Mouse (Mus musculus): ENCODE results near the gene Cd59a. TPM values are rescaled to one million over a fixed set of nuclear protein-coding genes. Genes with fewer than 3 reads are reported as not detected.
"Not testable (repeated sequence)": the region's sequence is repeated elsewhere in the genome, so short reads cannot be mapped to it uniquely, and the experiment has no call there.

The Cd59a gene
- total RNA-seq, 2 experiments from 2014 or later = 22.1 to 23.6 TPM

- intact Hi-C loops (cut with DNase I; ENCODE audit: low total_unique reads) = no loop called here
- no peak for DNase-seq
These were observed 3.6 kb downstream of the Cd59a start for GRCm38 (mm10) chr2:104099231-104099585.

- intact Hi-C loops (cut with DNase I; ENCODE audit: low total_unique reads) = no loop called here
- no peak for DNase-seq
These were observed 4.3 kb downstream of the Cd59a start for GRCm38 (mm10) chr2:104099946-104100345.

DNA sequence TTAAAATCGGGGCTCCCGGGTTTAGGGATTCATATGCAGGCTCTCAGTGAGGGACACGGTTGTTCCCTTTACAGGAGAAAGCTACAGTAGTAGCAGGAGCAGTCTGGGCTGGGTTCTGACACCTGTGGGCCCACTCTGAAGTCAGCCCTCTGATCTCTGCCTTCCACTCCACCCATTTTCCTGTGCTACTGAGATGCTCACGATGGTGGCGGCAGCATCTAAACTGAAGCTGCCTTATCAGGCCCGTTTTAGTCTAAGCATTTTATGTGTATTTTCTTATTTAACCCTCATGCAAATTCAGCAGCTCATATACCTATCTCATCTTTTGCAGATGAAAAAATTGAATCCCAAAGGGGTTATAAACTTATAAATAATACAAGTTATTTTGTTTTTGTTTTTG lies 9.2 kb downstream of the Cd59a start:
- no peak for DNase-seq
- intact Hi-C loops (cut with DNase I; ENCODE audit: low total_unique reads) = no loop called here

DNA sequence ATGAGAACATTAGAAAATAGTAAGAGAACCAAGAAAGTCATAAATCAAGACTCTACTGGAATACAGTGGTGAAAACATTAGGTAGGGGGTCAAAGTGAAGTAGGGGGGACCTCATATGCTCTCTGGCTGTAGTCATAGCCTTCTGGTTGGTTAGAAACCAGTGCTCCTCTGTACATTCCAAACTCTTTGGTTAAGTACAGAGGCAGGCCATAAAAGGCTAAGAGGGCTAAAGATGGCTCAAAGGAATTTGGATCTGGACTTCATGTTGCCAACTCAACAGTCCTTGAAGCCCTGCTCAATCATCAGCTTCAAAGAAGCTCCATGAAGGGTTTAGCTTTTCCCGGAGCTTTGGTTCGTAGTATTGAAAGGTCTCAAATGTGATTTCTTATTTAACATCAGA lies 13.4 kb downstream of the Cd59a start:
- intact Hi-C loops (cut with DNase I; ENCODE audit: low total_unique reads); DNase-seq: not testable (repeated sequence)

DNA sequence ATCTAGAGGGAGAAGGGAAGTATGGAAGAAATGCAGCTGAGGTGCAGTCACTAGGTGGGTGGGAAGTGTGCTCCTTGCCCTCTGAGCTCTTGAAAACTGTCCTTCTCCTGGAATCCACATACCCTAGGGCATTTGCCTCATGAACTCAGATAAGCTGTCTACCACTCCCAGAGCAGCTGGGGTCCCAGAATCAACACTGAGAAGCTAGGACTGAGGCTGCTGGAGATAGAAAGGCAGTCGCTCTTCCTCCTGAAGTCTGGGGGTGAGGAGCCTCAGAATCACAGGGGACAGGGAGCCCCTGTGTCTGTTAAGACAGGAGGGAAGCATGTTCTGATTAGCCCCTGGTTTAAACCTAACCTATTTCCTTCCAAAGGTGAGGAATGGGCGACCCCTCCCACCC lies 13.9 kb downstream of the Cd59a start:
- no peak for DNase-seq
- intact Hi-C loops (cut with DNase I; ENCODE audit: low total_unique reads) = no loop called here

- intact Hi-C loops (cut with DNase I; ENCODE audit: low total_unique reads) = no loop called here
- DNase-seq = no peak
These were observed 14.4 kb downstream of the Cd59a start for GRCm38 (mm10) chr2:104110031-104110430.

DNA sequence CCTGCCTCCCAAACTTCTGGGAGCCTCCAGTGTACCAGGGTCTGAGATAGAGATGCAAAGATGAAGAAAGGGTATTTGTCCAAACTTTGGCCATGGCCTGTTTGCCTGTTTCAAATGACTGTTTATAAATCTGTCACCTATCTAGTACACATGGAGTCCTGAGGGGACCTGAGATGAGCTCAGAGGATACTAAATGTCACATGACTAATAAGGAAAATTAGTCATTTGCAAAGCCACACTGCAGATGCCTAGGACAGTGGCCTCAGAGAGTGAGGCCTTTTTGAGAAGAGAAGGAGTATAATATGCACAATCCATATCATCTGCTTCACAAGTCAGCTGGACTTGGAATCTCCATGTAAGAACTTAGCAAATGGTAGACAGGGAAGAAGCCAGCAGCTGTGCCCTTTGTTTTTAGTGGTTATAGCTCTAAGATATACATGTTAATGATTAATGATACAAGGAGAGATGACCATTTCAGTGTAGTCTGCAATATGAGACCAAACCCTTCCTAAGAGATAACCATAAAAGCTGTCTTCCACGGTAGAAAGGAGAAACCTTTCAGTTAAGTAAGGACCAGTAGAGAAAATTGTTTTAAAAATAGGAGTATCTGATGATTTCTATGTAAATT lies 15.7 kb downstream of the Cd59a start:
- DNase-seq; intact Hi-C loops (cut with DNase I; ENCODE audit: low total_unique reads): not testable (repeated sequence)

DNA sequence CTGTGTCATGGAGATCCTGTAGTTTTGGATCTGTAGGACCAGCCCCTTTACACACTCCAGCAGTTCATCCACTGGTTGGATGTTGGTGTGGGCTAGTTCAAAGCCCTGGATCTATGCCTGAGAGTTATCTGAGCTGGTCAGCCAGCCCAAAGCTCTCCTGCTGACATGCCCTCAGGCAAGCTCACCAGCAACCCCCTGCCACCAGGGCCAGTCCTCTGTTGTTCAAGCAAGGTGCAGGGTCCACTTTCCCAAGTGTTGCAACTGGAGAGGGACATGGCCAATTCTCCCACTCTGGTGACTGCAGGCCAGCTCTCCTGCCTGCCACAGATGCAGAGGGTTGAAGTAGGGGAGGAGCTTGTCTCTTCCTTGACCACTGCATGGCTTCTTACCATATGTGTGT lies 18.0 kb downstream of the Cd59a start:
- intact Hi-C loops (cut with DNase I; ENCODE audit: low total_unique reads); DNase-seq: not testable (repeated sequence)

DNA sequence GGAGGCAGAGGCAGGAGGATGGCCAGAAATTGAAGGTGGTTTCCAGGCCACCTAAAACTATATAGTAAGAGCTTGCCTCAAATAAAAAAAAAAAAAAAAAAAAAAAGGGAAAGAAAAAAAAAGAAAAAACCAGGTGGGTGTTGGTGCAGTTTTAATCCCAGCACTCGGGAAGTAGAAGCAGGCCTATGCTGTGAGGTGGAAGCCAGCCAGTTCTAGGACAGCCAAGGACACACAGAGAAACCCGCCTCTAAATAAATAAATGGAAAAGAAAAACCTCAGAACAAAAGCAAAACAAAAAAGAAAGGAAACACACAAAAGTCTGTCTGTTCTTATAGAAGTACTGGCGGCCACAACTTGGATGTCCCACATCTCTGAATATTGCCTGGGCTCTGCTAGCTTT lies 19.3 kb downstream of the Cd59a start:
- intact Hi-C loops (cut with DNase I; ENCODE audit: low total_unique reads) = no loop called here
- no peak for DNase-seq

DNA sequence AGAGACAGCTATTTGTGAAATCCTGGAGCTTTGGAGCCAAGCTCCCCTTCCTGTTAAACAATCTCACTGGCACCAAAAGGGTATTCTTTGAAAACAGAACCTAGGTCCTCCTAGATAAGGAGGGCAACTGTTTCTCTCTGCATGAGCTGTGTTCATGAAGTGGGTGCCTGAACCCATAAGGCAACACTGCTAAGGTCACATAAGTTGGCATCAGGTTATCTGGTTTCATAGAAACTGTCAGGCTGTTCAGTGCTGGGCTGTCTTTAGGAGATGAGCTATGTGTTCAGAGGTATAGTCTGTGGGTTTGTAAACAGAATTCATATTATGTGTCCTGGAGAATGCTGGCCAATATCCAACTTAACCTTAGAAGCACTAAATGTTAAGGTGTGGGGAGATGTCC lies 21.6 kb downstream of the Cd59a start:
- intact Hi-C loops (cut with DNase I; ENCODE audit: low total_unique reads); DNase-seq: not testable (repeated sequence)

DNA sequence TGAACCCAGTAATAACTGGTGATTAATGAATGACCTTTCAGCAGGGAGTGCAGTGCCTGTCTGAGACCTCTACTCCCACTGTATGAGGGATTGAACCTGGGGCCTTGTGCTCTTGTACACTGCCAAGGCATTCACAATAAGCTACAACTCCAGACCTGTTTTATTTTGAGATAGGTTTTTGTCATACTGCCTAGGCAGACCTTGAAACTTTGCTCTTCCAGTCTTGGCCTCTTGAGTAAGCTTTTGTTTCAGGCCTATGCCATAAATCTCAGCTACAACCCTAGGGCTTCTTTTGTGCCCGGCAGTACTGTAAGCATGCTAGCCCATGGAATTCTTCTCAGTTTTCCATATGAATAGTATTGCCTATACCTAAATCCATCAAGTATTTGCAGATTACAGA lies 23.5 kb downstream of the Cd59a start:
- intact Hi-C loops (cut with DNase I; ENCODE audit: low total_unique reads) = no loop called here
- no peak for DNase-seq

DNA sequence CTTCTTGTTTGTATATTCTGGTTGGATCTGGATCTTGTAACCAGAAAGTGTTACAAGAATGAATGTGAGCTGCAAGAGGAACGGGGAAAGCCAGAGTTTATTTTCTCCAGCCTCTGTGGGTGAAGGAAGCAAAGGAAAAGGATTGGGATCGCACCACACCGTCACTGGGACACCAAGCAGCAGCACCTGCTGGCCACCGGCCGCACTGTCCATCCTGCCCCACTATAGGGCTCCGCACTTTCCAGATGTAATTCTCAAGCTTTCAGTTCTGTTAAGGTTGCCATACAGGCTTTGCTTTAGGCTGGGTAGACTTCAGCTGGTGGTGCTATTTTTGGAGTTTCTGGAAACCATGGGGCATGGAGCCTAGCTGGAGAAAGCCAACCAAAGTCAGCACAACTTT lies 24.7 kb downstream of the Cd59a start:
- intact Hi-C loops (cut with DNase I; ENCODE audit: low total_unique reads) = no loop called here
- no peak for DNase-seq

DNA sequence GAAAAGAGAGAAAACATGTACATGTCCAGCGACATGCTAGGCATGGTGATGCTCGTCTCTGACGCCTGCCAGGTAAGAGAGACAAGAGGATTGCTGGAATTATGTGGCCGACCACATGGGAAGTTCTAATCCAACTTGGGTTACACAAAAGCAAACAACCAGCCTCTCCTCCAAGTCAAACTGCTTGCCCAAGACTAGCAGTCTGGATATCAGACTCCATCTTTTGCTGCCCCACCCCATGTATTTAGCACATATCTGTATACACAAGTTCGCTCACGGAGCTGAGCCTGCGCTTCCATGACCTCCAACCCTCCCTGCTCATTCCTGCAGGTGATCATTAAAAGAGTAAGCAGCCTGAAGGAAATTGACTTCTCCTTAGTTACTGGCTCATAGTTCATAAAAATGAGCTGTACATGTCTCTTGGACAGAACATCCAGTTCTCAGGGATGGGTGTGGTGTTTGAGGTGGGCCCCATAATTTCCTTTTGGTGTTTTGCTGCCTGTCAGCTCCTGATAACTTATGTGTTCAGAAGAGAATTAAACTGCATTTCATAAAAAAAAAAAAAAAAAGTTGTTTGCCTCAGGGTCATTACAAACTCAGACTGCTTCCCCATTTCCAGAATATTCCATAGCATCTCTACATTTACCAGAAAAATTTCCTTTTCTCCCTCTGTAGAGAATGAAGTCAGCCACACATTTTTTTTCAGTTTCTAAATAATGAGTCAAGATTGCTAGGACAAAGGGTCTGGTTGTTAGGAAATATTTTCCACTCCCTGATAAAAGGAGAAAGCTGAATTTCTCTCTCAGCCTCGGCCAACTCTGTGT lies 26.3 kb downstream of the Cd59a start:
- intact Hi-C loops (cut with DNase I; ENCODE audit: low total_unique reads) = no loop called here

DNA sequence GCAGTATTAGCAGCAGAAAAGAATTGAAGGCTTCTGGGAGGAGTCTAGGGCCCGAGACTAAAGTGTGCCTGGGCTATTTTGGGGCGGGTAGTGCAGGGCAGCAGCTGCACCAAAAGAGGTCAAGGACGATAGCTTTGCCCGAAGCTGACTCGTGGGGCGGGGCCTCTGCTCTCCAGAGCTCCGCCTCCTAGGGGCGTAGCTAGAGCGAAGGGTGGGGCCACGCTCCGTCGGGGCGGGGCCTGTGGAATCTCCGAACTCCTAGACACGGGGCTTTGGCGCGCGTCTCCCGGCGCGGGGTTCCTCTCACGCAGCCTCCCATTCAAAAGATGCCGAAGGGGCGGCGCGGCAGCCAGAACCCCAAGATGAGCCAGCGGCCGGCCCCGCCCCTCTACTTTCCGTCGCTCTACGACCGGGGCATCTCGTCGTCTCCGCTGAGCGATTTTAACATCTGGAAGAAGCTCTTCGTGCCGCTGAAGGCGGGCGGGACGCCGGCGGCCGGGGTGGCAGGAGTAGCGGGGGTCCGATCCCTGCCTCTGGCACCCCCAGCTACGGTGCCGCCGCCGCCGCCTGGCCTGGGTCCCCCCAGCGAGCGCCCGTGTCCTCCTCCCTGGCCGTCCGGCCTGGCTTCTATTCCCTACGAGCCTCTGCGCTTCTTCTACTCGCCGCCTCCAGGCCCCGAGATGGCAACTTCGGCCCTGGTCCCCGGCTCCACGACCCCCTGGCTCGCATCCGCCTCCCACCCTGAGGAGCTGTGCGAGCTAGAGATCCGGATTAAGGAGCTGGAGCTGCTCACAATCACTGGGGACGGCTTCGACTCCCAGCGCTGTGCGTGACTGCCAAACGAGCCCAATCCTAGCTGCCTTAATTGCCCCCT lies 27.1 kb downstream of the Cd59a start, which contains the start of gene A930018P22Rik:
TSS of gene A930018P22Rik (plus strand) at position 265 of the 874 bp plus-strand sequence.
- peak; percentile 93 for DNase-seq
- intact Hi-C loops (cut with DNase I; ENCODE audit: low total_unique reads) = no loop called here

More for the DNA sequence above, 26.3 kb downstream of the Cd59a start:
- DNase-seq = no peak

DNA sequence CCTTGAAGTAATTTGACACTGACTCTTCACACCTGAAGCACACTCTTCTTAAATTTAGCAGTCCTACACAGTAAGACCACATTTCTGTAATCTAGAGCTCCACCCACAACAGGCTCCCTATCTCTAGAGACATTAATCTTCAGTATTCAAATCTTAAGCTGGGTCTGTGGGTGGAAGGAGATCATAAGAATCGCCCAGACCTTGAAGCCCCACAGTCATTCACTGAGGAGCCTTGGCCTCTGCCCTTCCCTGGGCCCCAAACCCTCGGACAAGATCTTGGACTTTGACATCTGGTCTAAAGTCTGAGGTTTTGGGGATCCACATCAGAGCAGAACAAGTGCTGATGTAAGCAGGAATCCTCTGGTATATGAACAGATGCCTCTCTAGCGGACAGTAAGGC lies 27.9 kb downstream of the Cd59a start:
- DNase-seq = no peak
- intact Hi-C loops (cut with DNase I; ENCODE audit: low total_unique reads) = no loop called here

DNA sequence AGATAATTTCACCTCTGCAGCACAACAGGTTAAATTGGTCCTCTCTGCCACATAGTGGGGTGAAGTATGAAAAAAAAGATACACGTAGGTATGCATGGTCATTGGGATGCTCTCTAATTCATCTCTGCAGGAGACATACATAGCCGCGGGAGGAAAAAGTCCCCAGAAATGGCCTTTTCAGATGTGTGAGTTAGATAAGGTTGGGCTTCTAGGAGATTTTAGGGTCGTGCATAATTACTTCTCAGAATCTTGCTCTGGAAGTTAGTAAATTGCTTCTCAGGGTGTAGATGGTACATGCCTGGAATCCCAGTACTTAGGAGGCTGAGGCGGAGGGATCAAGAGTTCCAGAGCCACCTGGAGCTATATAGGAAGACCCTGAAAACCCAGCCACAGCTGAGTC lies 28.5 kb downstream of the Cd59a start:
- intact Hi-C loops (cut with DNase I; ENCODE audit: low total_unique reads) = no loop called here

GRCm38 (mm10) chr2:104128803-104129531 lies 33.4 kb downstream of the Cd59a start:
- intact Hi-C loops (cut with DNase I; ENCODE audit: low total_unique reads) = no loop called here
- DNase-seq = no peak

More for the DNA sequence above, 28.5 kb downstream of the Cd59a start:
- no peak for DNase-seq

DNA sequence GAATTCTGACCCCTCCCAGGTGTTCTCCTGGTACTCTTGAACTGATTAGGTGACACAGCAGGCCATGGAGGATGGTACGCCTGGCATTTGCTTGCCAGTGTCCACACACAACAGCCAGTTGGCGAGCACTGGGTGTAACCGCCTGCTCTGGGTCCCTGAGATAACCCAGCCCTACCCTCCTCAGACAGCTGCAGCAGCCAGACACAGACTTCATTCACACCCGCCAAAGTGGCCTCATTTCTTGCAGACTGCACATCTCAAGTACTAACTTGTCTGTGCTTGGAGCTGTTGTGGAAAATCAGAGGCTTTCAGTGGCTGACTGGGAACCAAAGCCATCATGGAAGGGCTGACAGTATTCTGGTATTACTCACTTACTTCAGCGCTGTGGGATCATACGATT lies 34.6 kb downstream of the Cd59a start:
- DNase-seq = no peak
- intact Hi-C loops (cut with DNase I; ENCODE audit: low total_unique reads) = loop anchor here (10.0 kb wide), 2 partner anchors 95 to 455 kb away; no protein-coding TSS in a partner anchor

DNA sequence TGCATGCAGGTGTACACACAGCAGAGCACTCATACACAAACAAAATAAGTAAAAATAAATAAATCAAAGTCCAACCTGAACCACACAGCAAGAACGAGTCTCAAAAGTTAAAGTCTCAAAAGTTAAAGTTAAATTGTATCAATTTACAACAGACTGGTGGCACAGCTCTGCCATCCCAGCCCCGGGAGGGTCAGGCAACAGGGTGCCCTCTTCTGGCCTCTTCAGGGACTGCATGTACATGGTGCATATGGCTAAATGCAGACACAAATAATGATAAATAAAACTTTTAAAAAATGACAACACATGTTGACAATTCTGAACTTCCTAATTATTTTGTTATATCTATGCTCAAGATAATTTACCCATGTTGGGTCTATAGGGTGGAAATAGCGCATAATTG lies 35.4 kb downstream of the Cd59a start:
- intact Hi-C loops (cut with DNase I; ENCODE audit: low total_unique reads) = loop anchor here (10.0 kb wide), 2 partner anchors 96 to 454 kb away; no protein-coding TSS in a partner anchor
- no peak for DNase-seq

All from gastrocnemius, postnatal 14 days (tissue).